Mouse (Mus musculus) CH12.LX (cell line): ENCODE results near the gene Fxyd7. TPM values are rescaled to one million over a fixed set of nuclear protein-coding genes. Genes with fewer than 3 reads are reported as not detected.
A peak's percentile ranks its signal among the peaks of the same experiment; 100 is the strongest.

ENCODE experiments used
- DNase-seq: peaks from one replicate; pipeline ENCODE4 v3.0.0-alpha.2; 2013; ENCODE audit errors: extremely low read depth
- H3K27ac ChIP-seq: 2 replicates; pipeline ENCODE4 v1.5.1; 2012; ENCODE audit warnings: low read depth, mild to moderate bottlenecking, control low read depth, moderate library complexity; ENCODE audit not compliant: insufficient read depth
- H3K27me3 ChIP-seq: replicated peaks from 2 replicates; pipeline ENCODE3; 2012; ENCODE audit warnings: inconsistent platforms
- H3K36me3 ChIP-seq, 2 experiments: replicated peaks in 1 of 2; 2 replicates each; pipeline versions ENCODE3 to v1.6.1; 2012; ENCODE audit warnings: inconsistent platforms in 1 of 2, low read length in 1 of 2, mild to moderate bottlenecking in 1 of 2, mixed read lengths in 1 of 2, moderate library complexity in 1 of 2; ENCODE audit not compliant: control insufficient read depth in 1 of 2, insufficient read depth in 1 of 2
- H3K4me1 ChIP-seq, 2 experiments: 2 replicates each; pipeline ENCODE4 v1.6.1; 2012; ENCODE audit warnings: inconsistent platforms in 1 of 2, moderate library complexity in 1 of 2; ENCODE audit not compliant: insufficient read depth in 2 of 2, control insufficient read depth in 1 of 2
- H3K4me2 ChIP-seq: 2 replicates; pipeline ENCODE4 v1.6.1; 2012; ENCODE audit warnings: low read depth, mild to moderate bottlenecking, control low read depth; ENCODE audit not compliant: poor library complexity, insufficient read depth, severe bottlenecking
- H3K4me3 ChIP-seq, 3 experiments: fragments of 150-350 bp in 1 of 3; sonication (generic) in 1 of 3; replicated peaks in 1 of 3; 2 replicates each; pipeline versions ENCODE3 to v1.5.1; 2011 to 2012; ENCODE audit warnings: low read depth in 2 of 3, low read length in 2 of 3, mild to moderate bottlenecking in 2 of 3, moderate library complexity in 2 of 3, control low read depth in 1 of 3, improper control_type of control experiment in 1 of 3, inconsistent platforms in 1 of 3, mixed read lengths in 1 of 3; ENCODE audit not compliant: poor library complexity in 1 of 3
- H3K79me2 ChIP-seq: replicated peaks from 2 replicates; pipeline ENCODE4 v1.6.1; 2012; ENCODE audit warnings: mild to moderate bottlenecking, moderate library complexity; ENCODE audit not compliant: control insufficient read depth, poor library complexity, insufficient read depth, severe bottlenecking; ENCODE audit errors: extremely low read depth
- H3K9ac ChIP-seq: 2 replicates; pipeline ENCODE4 v1.6.1; 2012; ENCODE audit warnings: low read depth, mild to moderate bottlenecking, control low read depth, moderate library complexity; ENCODE audit not compliant: insufficient read depth
- H3K9me3 ChIP-seq: replicated peaks from 2 replicates; pipeline ENCODE3; 2012; ENCODE audit warnings: low read length, inconsistent platforms, mixed read lengths
- CHD1 ChIP-seq: IDR thresholded peaks from 2 replicates; pipeline ENCODE4 v1.6.1; 2012; ENCODE audit warnings: low read depth, low read length, improper control_type of control experiment, inconsistent platforms
- CTCF ChIP-seq, 2 experiments: IDR thresholded peaks in 1 of 2; conservative IDR thresholded peaks in 1 of 2; 2 replicates each; pipeline ENCODE4 v1.5.1; 2011 to 2012; ENCODE audit warnings: low read depth in 2 of 2, low read length in 2 of 2, improper control_type of control experiment in 1 of 2, inconsistent platforms in 1 of 2, mild to moderate bottlenecking in 1 of 2, moderate library complexity in 1 of 2
- ELF1 ChIP-seq: IDR thresholded peaks from 2 replicates; pipeline ENCODE4 v1.6.1; 2014; ENCODE audit warnings: low read depth, mild to moderate bottlenecking, inconsistent platforms, low read length, improper control_type of control experiment
- ETS1 ChIP-seq: conservative IDR thresholded peaks from 2 replicates; pipeline ENCODE4 v1.6.1; 2012; ENCODE audit warnings: low read depth, mild to moderate bottlenecking, inconsistent platforms, low read length, improper control_type of control experiment, moderate library complexity
- GABPA ChIP-seq: IDR thresholded peaks from 2 replicates; pipeline ENCODE4 v1.6.1; 2012; ENCODE audit warnings: low read depth, low read length, improper control_type of control experiment, inconsistent platforms; ENCODE audit not compliant: insufficient replicate concordance
- IRF4 ChIP-seq: IDR thresholded peaks from 2 replicates; pipeline ENCODE4 v1.6.1; 2014; ENCODE audit warnings: low read depth, mild to moderate bottlenecking, inconsistent platforms, low read length, improper control_type of control experiment
- JUND ChIP-seq: conservative IDR thresholded peaks from 2 replicates; pipeline ENCODE4 v1.6.1; 2011; ENCODE audit warnings: low read depth, low read length, improper control_type of control experiment
- MAFK ChIP-seq: IDR thresholded peaks from 2 replicates; pipeline ENCODE4 v1.6.1; 2011; ENCODE audit warnings: low read length, improper control_type of control experiment; ENCODE audit not compliant: insufficient replicate concordance
- POLR2A ChIP-seq: IDR thresholded peaks from 2 replicates; pipeline ENCODE4 v1.6.1; 2011; ENCODE audit warnings: low read depth, mild to moderate bottlenecking, improper control_type of control experiment, low read length
- RAD21 ChIP-seq: IDR thresholded peaks from 2 replicates; pipeline ENCODE4 v1.6.1; 2011; ENCODE audit warnings: low read depth, mild to moderate bottlenecking, low read length, improper control_type of control experiment, moderate library complexity
- SMC3 ChIP-seq: IDR thresholded peaks from 2 replicates; pipeline ENCODE4 v1.6.1; 2011; ENCODE audit warnings: low read depth, low read length, improper control_type of control experiment
- dilution Hi-C: fragments of 300-500 bp; cut with MboI; formaldehyde crosslinking; loops from 2 replicates; pipeline ENCODE4 v1.14.3; 2020; ENCODE audit warnings: low sequenced_read_pairs; ENCODE audit not compliant: extremely low pct_unique_long_range_greater_than_20kb, extremely low pct_ligation_motif_present
- in situ Hi-C: fragments of 300-500 bp; cut with MboI; formaldehyde crosslinking; loops from 3 replicates; pipeline ENCODE4 v1.14.3; 2019; ENCODE audit warnings: low sequenced_read_pairs, low pct_ligation_motif_present, low pct_unique_long_range_greater_than_20kb, mixed read lengths
- polyA plus RNA-seq: library from polyadenylated mRNA; unstranded; fragments of >175 nt; gene quantifications from 2 replicates; pipeline ENCODE4 v1.2.1, GENCODE M21; 2012; ENCODE audit warnings: low read depth; ENCODE audit not compliant: insufficient read length
- total RNA-seq, 2 experiments: library from RNA; depleted of rRNA; stranded (reverse); fragments of 300-350 nt in 1 of 2; fragments of >200 nt in 1 of 2; gene quantifications; 2 replicates each; pipeline ENCODE4 v1.2.3; 2012 to 2014

The Fxyd7 gene
- total and polyA plus RNA-seq, 3 experiments, result not detected

DNA sequence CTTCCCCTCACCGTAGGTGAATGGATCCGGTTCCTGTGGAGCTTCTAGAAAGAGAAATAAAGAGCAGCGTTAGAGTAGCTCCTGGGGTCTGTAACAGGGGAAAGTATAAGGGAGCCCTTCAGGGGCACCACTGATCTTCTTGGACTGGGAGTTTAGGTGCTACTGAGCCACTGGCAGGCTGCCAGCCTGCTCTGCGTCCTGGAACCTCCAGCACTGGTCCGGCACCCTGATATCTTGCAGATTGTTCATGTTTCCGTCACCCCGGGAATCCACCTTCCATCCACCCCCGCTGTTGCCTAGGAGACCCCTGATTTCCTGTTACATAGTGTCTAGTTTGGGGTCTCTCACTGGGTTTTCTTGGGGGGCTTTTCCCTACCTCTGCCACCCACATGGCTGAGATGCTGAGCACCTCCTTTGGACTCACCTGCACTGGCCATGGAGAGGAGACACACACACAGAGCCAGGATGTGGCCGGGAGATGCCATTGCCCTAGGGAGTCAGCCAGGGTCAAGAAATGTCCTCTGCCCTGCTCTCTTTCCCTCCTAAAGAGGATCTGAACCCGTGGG, 2.7 kb upstream of the Fxyd7 start:
- no peak overlapping the region for H3K4me2 ChIP-seq
- no peaks in the 10 kb centered on the region for H3K9me3 ChIP-seq
- H3K36me3 ChIP-seq, result no peaks in the 10 kb centered on the region
- H3K4me1 ChIP-seq, result peaks cover 13 to 25% of the 10 kb centered on the region in 2 experiments
- in situ Hi-C loops, result no loop called here
- no peak overlapping the region for H3K4me3 ChIP-seq
- peaks cover 74% of the 10 kb centered on the region for H3K27me3 ChIP-seq
- dilution Hi-C loops, result no loop called here
- H3K9ac ChIP-seq, result no peak overlapping the region
- TF ChIP-seq CTCF (conservative IDR thresholded peaks at IDR 0.05 in 1 of 2, IDR thresholded peaks at IDR 0.05 in 1 of 2; ENCODE audit: low read depth in 2 of 2, low read length in 2 of 2) (no peak), POLR2A (no peak), MAFK (no peak), GABPA (no peak), IRF4 (no peak), ETS1 (no peak), ELF1 (no peak), JUND (no peak)
- H3K27ac ChIP-seq, result no peak overlapping the region
- no peak for DNase-seq
- no peaks in the 10 kb centered on the region for H3K79me2 ChIP-seq

DNA sequence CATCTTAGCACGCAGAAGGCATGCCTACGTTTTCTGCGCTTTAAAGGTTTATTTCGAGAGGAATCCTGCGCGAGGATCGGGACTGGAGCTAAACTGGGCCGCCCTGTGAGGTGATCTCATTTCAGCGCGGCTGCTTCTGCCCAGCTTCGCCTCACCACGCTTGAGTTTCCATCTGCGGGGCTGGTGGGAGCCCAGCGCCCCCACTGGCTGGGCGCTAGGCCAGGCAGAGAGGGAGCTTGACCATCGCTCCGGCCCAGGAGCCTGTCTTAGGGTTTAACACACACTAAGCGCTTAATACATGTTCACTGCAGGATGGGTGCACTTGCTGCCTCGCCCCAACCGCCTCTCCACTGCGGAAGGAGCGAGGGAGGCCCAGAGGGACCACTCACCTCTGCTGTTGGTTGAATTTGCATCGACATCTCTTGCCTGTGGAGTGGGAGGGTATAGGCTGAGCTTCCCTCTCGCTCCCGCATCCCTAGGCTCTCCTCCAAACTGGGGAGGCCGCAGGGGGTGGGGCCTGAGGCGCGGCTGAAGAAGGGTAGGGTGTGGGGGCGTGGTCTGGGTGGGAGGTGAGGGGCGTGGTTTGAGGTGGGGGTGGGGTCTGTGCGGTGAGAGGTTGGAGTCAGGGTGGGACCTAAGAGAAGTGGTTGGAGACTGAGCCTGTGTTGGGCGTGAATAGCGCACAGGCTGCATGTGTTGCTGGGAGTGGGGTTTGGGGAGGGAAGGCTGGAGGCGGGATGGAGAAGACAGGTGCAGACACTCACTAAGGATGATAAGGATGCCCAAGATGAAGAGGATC, 1.6 kb upstream of the Fxyd7 start:
- peaks cover 75% of the 10 kb centered on the region for H3K27me3 ChIP-seq
- no peaks in the 10 kb centered on the region for H3K36me3 ChIP-seq
- no peaks in the 10 kb centered on the region for H3K79me2 ChIP-seq
- H3K4me3 ChIP-seq, result peak overlapping the region in 1 of 3 experiments; percentile 14
- peak; percentile 23 for DNase-seq
- TF ChIP-seq CHD1, result no peak
- TF ChIP-seq SMC3, result no peak
- TF ChIP-seq CTCF (conservative IDR thresholded peaks at IDR 0.05 in 1 of 2, IDR thresholded peaks at IDR 0.05 in 1 of 2; ENCODE audit: low read depth in 2 of 2, low read length in 2 of 2), result peak in 1 of 2 experiments; percentile 42; a peak in 2 of 4 replicates
- dilution Hi-C loops (no loop called here), in situ Hi-C loops (no loop called here)
- no peak overlapping the region for H3K27ac ChIP-seq
- H3K9ac ChIP-seq, result no peak overlapping the region
- no peaks in the 10 kb centered on the region for H3K9me3 ChIP-seq
- H3K4me2 ChIP-seq, result peak overlapping the region; percentile 31
- H3K4me1 ChIP-seq, result peaks cover 13 to 25% of the 10 kb centered on the region in 2 experiments

DNA sequence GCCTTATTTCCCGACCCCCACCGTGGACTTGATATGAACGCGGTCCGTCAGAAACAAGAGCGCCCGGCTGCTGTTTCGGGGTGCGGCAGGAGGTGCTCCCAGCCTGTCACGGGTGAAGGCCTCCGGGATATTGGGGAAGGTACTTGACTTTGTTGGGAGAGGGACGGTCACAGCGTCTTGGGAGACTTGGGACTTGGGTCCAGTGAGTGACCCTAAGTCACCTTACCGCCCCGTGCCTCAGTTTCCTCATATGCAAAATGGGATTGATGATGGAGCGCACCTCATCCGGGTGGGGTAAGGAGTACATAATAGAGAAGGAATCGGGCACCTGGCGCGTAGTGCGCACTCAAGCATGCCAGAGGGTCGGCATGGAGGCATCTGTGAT, 976 bp upstream of the Fxyd7 start:
- Histone ChIP-seq H3K27me3 (peaks cover 75% of the 10 kb centered on the region), H3K4me3 (no peak overlapping the region), H3K9ac (no peak overlapping the region), H3K79me2 (no peaks in the 10 kb centered on the region), H3K36me3 (no peaks in the 10 kb centered on the region), H3K9me3 (no peaks in the 10 kb centered on the region), H3K4me1 (peaks cover 13 to 25% of the 10 kb centered on the region in 2 experiments), H3K27ac (no peak overlapping the region), H3K4me2 (peak overlapping the region; percentile 31)
- dilution Hi-C loops (no loop called here), in situ Hi-C loops (no loop called here)
- no peak for TF ChIP-seq RAD21
- DNase-seq, result no peak
